Mouse (Mus musculus): ENCODE results near the gene Scaper. TPM values are rescaled to one million over a fixed set of nuclear protein-coding genes. Genes with fewer than 3 reads are reported as not detected.

Gene Scaper
- total RNA-seq, 2 experiments from 2014 or later: 9.9 to 12.4 TPM

DNA sequence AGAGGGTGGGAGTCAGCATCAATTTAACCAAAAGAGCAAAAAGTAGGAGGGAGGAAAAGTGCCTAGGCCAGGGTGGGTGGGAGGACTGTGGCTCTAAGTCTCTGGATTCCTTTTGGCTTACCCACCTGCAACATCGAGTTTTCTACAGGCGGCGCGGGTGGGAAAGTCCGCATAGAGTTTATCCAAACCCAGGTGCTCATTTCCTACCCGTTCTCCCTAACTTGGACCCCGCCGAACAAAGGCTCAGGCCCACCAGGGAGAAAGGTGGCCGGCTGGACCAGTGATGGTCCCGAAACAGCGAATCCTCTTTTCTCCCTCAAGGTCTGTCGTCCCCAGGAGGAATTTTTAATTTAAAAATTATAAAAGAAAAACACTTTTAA is 397.5 kb downstream of the Scaper start:
- DNase-seq: no peak

- DNase-seq: no peak
Observed at GRCm38 (mm10) chr9:55539661-55540390, 398.1 kb downstream of the Scaper start.

DNA sequence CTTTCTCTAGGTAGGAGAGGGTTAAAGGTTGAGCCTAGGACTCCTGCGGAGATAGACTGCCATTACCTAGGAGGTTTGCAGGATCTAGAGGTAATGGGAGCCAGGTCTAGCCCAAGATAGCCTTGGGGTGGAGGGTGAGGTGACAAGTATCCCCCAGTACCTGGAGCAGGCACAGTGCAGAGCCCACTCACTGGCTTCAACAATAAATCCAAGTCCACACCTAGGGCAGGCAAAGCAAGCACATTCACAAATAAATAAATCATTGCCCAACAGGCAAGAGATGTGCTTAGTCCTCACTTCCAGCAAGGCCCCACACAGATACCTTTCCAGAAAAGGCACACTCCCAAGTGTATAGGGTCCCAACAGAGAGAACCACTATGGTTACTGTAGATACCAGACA is 398.9 kb downstream of the Scaper start:
- DNase-seq: no peak

DNA sequence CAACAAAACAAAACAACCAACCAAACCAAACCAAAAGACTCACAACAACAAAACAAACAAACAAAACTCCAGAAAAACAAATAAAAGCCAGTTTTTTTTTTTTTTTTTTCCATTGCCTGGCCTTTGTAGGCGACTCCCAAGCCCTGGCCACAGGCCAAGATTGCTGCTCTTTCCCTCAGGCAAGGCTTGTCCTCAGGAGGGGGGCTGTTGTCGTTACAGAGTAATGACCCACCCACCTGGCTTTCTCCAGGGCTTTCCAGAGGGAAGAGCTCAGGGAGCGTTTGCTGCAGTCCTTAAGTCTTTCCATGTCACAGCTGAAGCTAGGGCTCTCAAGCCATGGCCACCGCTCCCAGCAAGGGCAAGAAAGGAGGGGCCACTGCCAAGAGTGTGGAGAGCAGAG is 399.5 kb downstream of the Scaper start, which contains the start of gene Isl2:
Gene Isl2 (plus strand): TSS at position 296 of the 400 bp plus-strand sequence.
- peak in 1 of 2 experiments; percentile 12 for DNase-seq

DNA sequence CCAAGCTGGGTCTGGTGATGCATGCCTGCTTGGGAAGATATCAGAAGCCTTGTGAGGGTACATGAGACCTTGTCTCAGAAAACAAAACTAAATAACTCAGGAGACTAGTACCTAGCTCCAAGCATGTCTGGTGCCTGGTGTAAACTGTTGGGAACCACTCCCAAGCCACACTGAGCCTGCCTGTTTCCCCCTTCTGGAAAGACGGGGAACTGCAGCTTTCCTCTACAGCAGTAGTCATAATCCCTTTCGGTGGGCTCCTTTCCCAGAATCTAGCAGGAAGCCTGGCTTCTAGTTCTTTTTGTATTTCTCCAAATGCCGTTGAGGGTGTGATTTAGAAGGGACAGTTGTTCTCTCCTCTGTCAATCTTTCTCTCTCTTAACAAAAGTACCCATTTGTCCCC is 402.0 kb downstream of the Scaper start:
- DNase-seq: peak; percentile 52 to 71

DNA sequence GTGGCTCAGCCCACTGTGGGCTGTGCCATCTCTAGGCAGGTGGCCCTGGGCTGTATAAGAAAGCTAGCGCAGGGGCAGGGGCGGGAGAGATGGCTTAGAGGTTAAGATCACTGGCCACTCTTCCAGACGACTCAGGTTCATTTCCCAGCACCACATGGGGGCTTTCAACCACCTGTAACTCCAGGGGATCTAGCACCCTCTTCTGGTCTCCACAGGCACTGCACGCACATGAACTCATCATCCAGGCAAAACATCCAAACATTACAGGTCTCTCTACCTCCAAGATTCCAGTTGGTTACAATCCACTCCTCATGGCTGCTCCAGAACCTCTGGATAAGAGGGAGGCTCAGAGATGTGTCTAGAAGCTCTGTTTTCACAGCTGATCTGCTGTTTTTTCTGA is 412.2 kb downstream of the Scaper start:
- peak in 1 of 2 experiments; percentile 27 for DNase-seq

DNA sequence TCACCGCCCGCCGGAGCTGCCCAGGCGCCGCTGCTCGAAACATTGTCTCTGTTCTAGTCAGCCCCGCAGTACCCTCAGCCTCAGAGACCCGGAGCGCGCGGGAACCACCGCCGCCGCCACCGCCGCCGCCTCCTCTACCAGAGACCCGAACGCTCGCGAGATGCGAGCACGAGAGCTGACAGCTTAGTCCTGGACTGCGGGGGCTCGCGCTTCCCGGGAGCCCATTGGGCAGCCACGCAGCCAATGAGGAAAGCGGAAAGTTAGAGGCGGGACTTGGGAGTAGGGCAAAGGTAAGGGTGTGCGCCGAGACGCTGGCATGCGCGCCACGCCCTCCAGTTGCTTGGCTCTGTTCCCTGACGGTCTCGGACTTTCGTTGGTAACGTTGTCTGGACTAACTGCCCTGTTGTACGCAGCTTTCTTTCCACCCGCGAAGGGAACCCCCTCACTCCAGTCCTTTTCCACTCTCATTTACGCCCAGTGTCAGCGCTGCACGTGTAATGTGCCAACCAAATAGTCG is 425.8 kb downstream of the Scaper start, which contains the start of gene Etfa:
Gene Etfa (minus strand): TSS at position 217 of the 517 bp plus-strand sequence.
- DNase-seq: peak; percentile 97 to 98

- DNase-seq: peak; percentile 72 to 81
Observed at GRCm38 (mm10) chr9:55511521-55511993, 426.4 kb downstream of the Scaper start.

- DNase-seq: peak; percentile 30 to 35
Observed at GRCm38 (mm10) chr9:55510651-55511235, 427.2 kb downstream of the Scaper start.

DNA sequence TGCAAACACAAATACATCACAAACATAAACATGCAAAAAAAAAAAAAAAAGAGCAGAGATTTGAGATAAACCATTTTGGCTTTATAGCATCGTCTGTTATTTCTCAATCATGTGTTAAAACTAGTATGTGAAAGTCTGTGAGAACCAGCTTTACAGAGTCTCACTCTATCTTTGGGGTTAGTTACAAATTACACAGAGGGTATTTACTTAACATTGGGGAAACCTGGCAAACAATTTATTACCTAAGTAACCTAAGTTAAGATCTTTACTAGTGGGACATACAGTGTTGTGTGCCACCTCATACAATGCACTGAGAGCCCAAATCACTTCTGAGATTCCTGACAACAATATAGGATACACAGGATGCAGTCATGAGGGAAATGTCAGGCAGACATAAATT is 428.2 kb downstream of the Scaper start:
- DNase-seq: no peak

DNA sequence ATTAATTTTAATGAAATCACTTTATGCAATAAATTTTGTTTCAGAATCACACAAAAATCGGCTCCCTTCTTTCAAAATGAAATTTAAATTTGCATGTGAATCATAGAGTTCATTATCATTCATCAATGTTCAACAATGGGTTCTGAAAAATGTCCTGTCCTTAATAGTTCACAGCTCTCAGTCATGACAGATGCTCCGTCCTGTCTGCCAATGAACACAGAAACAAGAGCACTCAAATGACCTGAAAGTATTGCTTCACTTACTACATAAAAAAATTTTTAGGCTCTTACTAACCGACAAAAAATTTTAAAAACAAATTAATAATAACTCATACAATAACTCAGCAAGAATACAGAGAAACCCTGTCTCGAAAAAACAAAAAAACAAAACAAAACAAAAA is 429.2 kb downstream of the Scaper start:
- no peak for DNase-seq

DNA sequence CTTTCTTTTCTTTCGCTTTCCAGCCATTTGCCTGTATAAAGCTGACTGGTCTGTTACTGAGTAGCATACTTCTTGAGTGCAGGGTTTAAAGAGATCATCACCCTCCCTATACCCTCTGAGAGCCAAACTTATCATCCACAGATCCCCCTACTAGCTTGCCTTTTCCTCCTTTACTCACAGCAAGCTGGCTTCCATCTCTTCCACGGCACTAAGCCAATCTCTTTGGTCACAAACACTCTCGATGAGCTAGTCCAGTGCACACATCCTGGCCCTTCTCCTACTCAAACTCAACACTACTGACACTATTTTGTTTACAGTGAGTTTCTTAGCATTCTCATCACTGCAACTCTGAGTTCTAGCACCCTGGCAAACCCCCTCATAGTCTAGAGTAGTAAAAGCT is 430.0 kb downstream of the Scaper start:
- DNase-seq: no peak

Other genes with a start within 250 kb of the Scaper start
- not detected for gene 4930563M21Rik, start 72.4 kb upstream of the Scaper start, total RNA-seq (2021)
- 10 to 100 TPM; 38.9 to 39.8 TPM for gene Rcn2, start 103.7 kb upstream of the Scaper start, total RNA-seq (2021)
- 1 to 10 TPM in 1 of 2 experiments, under 1 TPM in 1; 0.89 to 1.0 TPM for gene Pstpip1, start 151.8 kb upstream of the Scaper start, total RNA-seq (2021)
- gene Tspan3, start 227.4 kb upstream of the Scaper start, total RNA-seq (2021): 100 to 1,000 TPM; 111 to 117 TPM